Mouse (Mus musculus): ENCODE measurements around the gene Dlx5.

Gene Dlx5

GRCm38 (mm10) chr6:6876231-6876630 lies 5.7 kb downstream of the Dlx5 start:
- no peak for DNase-seq (ENCODE audit: low read depth)

- DNase-seq (ENCODE audit: low read depth): no peak
These were observed 6.2 kb downstream of the Dlx5 start for GRCm38 (mm10) chr6:6875676-6876075.

DNA sequence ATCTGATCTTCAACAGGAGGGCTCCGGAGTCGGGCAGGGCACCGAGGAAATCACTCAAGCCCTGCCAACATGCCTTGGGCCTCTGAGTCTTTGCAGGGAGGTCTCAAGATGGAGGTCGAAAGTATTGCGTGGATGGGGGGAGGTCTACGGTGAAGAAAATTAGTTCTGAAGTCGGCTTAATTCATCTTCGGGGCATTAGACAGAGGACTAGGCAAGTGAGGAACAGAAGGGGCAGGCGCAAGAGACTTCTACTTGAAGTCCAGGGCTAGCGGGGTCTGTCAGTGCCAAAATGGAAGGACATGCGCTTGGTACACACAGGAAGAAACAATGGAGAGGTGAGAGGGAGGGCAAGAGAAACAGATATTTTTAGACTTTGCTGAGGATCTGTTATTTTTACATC lies 6.7 kb downstream of the Dlx5 start:
- DNase-seq (ENCODE audit: low read depth): no peak

DNA sequence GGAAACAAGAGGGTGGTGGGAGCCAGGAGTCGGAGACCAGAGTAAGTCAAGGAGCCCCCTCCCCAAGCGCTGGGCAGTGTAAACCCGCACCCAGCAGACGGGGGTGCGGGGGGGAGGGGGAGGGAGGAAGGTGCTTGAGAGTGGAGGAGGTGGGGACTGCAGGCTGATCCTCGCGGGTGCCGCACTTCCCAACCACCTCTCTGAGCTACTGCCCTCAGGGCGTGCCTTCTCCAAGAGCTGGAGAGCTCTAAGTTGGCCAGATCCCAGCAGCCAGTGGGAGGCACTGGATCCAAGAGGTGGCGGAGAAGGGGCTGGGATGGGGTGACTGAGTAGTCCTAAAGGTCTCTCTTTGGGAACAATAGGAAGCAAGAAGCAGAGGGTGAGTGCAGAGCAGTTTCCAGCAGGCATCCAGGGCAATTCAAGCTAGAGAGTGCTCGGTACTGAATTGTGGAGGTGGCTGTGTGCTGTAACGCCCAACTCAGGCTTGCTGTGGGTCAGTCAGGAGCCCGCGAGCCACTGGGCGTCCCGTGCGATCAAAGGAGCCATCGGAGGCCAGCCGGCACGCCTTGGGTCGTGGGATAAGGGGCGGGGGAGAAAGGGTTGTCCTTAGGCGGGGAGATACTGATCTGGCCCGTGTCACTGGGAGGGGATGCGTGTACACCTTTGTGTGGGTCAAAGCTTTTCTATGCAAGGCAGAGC lies 7.7 kb downstream of the Dlx5 start:
- no peak for DNase-seq (ENCODE audit: low read depth)

DNA sequence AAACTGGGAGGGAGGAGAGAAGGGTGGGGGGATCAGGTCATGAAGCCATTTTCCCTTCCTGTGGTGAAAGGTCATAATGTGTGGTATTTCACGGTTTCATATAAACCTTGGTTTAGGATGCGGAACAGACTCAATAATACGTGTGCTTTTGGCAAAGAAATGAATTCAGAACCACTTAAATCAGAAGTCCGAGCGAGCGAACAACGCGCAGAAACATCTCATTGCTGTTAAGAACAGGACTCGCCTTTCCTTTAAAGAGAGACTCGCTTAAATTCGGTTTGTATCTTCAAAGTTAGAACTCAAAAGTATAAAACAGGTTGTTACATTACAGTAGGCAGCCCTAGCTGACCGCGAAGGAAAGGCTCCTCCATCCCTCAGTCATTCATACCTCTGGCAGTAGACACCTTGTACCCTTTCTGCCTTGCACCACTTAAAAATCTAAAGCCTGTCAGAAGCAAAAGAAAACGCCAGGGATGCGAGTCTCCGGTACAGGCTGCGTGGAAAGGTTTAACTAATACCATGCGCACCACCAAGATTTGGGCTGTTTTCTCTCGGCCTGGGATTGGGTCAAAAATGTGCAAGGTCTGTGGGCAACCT lies 8.3 kb downstream of the Dlx5 start:
- no peak for DNase-seq (ENCODE audit: low read depth)

- DNase-seq (ENCODE audit: low read depth): no peak
These were observed 9.0 kb downstream of the Dlx5 start for GRCm38 (mm10) chr6:6872873-6873272.

- no peak for DNase-seq (ENCODE audit: low read depth)
These were observed 10.2 kb downstream of the Dlx5 start for GRCm38 (mm10) chr6:6871692-6872091.

DNA sequence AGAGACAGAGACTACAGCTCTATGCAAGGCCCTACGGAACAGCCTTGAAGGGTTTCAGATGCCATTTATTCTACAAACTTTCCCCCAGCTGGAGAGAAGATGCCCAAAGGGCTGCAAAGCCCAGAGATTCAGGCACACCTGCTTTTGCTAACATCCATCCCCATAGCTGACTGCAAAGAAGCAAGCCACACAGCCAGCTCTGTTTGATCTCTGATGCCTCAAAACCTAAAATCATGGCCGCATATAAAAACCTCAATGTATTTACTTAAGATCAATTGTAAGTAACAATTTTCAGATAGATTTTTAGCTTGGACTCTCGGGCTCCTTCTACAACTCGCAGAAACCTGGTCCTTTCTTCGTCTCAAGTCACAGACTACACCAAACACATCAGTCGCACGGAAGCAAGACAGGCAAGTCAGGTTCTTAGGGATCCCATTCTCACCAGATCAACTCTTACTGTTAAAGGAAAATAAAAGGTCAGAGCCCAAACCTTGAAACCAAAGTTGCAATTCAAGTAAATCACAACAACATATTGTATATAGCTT lies 10.9 kb downstream of the Dlx5 start:
- DNase-seq (ENCODE audit: low read depth): no peak

DNA sequence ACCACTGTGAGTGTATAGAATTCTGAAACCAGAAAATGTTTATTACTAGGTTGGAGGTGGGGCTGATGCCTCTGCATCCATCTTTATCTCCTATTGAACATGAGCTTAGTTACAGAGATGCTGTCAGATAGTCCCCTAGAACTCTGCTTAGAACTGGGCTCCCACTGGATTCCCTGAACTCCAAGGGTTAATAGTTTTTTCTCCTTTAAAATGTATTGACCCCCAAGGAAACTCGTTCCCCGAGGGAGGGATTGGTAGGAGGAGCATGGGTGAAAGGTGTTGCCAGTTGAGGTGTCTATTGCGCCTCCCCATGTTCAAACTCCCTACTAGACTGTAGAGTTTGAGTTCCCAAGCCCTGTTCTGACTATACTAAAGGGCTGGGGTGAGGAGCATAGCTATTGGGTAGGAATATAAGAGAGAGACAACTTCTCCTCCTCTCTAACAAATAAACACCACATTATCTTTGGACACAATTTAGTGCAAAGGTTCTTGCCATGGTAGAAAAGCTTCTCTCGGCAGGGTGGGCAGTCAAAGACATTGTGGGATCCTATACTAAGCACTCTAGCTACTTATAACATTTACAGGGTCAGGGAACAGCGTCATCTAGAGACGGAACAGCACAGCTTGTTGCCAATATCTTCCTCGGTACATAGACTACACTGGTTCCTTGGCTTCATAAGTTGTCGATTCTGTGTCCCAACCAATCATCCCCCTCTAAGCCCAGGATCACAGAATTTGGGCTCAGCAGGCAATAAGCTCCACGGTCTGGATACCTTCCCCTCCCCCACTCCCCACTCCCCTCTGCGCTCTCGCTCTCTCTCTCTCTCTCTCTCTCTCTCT lies 11.7 kb downstream of the Dlx5 start:
- DNase-seq (ENCODE audit: low read depth): no peak

GRCm38 (mm10) chr6:6869041-6869685 lies 12.7 kb downstream of the Dlx5 start:
- DNase-seq (ENCODE audit: low read depth): no peak

DNA sequence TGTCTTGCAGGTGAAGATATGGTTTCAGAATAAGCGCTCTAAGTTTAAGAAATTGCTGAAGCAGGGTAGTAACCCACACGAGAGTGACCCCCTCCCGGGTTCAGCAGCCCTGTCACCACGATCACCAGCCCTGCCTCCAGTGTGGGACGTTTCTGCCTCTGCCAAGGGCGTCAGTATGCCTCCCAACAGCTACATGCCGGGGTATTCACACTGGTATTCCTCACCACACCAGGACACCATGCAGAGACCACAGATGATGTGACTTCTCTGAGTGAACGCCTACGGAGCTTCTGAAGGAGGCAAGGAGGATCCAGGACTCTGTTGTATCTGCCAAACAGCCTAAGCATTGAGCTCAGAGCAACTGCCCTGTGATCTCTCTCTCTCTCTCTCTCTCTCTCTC lies 14.9 kb downstream of the Dlx5 start:
- no peak for DNase-seq (ENCODE audit: low read depth)

GRCm38 (mm10) chr6:6864441-6865440 lies 17.1 kb downstream of the Dlx5 start:
- DNase-seq (ENCODE audit: low read depth): no peak

- DNase-seq (ENCODE audit: low read depth): no peak
These were observed 17.9 kb downstream of the Dlx5 start for GRCm38 (mm10) chr6:6863955-6864354.

DNA sequence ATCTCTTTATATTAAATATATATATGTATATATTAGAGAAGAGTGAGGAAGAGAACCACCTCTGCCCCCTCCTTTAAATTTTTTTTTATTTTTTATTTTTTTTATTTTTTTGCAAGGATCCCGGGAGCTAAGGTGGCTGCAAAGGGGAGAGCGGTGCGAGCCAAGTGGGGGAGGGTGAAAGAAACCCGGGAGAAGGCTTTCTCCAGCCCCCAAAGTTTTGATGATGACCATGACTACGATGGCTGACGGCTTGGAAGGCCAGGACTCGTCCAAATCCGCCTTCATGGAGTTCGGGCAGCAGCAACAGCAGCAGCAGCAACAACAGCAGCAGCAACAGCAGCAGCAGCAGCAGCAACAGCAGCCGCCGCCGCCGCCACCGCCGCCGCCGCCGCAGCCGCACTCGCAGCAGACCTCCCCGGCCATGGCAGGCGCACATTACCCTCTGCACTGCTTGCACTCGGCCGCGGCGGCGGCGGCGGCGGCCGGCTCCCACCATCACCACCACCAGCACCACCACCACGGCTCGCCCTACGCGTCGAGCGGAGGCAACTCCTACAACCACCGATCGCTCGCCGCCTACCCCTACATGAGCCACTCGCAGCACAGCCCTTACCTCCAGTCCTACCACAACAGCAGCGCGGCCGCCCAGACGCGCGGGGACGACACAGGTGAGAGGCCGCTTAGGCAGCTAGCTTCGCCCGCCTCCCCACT lies 18.6 kb downstream of the Dlx5 start, which contains the start of gene Dlx6:
TSS of gene Dlx6 (plus strand) at position 175 of the 711 bp plus-strand sequence.
- DNase-seq (ENCODE audit: low read depth): no peak

- peak; percentile 88 for DNase-seq (ENCODE audit: low read depth)
These were observed 19.3 kb downstream of the Dlx5 start for GRCm38 (mm10) chr6:6862611-6863010.

DNA sequence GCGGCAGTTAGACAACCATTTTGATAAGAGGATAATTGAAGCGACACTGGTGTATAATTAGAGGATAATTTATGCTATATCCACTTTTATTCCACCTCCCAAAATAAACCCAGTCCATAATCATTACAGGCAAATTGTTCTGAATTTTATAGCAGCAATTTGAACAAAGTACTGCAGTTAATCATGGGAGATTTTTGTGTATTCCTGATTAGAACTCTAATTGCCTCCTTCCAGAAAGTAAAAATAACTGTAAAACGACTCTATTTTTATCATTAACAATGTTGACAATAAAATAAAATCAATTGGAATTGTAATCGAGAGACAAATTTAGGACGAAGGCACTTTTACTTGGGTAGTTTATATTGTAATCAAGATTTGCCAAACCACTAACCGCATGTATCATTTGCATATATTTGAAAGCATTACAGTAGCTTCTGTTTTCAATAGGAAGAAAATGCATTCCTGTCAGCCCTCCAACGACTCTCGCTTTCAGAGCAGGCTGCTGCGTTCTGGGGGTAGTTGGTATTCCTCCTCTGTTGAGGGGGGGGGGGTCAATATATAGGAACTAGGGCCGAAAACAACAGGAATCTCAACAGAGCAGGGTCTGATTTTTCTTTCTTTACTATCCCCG lies 20.0 kb downstream of the Dlx5 start:
- no peak for DNase-seq (ENCODE audit: low read depth)

DNA sequence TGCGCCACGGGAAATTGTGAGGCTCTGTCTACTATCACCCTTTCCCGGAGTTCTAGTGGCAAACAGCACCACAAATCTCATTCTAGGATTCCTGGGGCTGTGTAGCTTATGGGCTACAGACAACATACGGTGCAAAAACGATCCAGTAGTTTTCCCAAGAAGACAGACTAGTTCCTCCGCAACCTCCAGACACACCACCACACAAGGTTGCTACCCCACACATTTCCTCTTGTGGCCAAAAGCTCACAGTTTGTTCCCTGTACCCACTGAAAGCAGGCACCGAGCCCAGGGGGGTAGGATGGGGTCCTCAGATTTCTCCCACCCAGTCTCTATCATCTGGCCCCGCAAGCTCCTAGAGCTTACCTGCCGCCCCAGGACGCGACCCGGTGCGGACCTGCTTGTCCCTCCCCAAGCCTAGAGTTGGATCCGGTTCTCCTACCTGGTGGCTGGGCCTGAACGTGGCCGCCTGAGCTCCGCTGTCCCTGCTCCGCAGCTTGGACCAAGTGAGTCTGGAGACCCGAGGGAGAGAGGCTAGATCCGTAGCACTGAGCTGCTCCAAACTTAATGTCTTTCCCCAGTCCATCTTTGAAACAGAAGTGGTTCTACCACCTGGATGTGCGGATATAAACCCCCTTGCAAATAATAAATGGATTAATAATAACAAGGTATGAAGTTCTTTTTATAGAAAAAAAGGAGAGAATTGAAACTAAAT lies 20.6 kb downstream of the Dlx5 start:
- DNase-seq (ENCODE audit: low read depth): no peak

GRCm38 (mm10) chr6:6860411-6861085 lies 21.3 kb downstream of the Dlx5 start:
- no peak for DNase-seq (ENCODE audit: low read depth)

All from fibroblast of lung, adult 2 months (primary cell).